Mouse (Mus musculus) myocyte (in vitro differentiated cells): ENCODE results near the gene Adcy10. TPM values are rescaled to one million over a fixed set of nuclear protein-coding genes. Genes with fewer than 3 reads are reported as not detected.

Experiments used
- H3K27me3 ChIP-seq: one replicate; pipeline ENCODE4 v1.6.1; 2011; ENCODE audit not compliant: control insufficient read depth, insufficient read depth, insufficient read length
- H3K36me3 ChIP-seq: one replicate; pipeline ENCODE4 v1.6.1; 2011; ENCODE audit not compliant: control insufficient read depth, insufficient read depth
- H3K4me2 ChIP-seq: one replicate; pipeline ENCODE4 v1.6.1; 2011; ENCODE audit warnings: low read depth, control low read depth
- H3K4me3 ChIP-seq: one replicate; pipeline ENCODE4 v1.5.1; 2011; ENCODE audit warnings: mild to moderate bottlenecking, control low read depth, moderate library complexity
- H3K79me2 ChIP-seq: one replicate; pipeline ENCODE4 v1.6.1; 2011; ENCODE audit not compliant: control insufficient read depth, insufficient read depth
- H3ac ChIP-seq: one replicate; pipeline ENCODE4 v1.6.1; 2011; ENCODE audit not compliant: control insufficient read depth, insufficient read length
- CEBPB ChIP-seq: IDR thresholded peaks from 2 replicates; pipeline ENCODE4 v1.6.1; 2011; ENCODE audit warnings: mild to moderate bottlenecking, moderate library complexity; ENCODE audit not compliant: poor library complexity, insufficient read depth, severe bottlenecking
- E2F4 ChIP-seq: IDR thresholded peaks from one replicate; pipeline ENCODE4 v1.6.1; 2011; ENCODE audit warnings: mild to moderate bottlenecking, control low read depth, moderate library complexity; ENCODE audit not compliant: insufficient read depth
- MAX ChIP-seq: IDR thresholded peaks from one replicate; pipeline ENCODE4 v1.6.1; 2011; ENCODE audit warnings: low read depth, mild to moderate bottlenecking, control low read depth
- MYOD1 ChIP-seq, 3 experiments: IDR thresholded peaks; one replicate each; pipeline ENCODE4 v1.6.1; 2011; ENCODE audit warnings: control low read depth in 2 of 3, low read depth in 2 of 3, mild to moderate bottlenecking in 2 of 3, moderate library complexity in 1 of 3; ENCODE audit not compliant: insufficient read length in 2 of 3, control insufficient read depth in 1 of 3
- MYOG ChIP-seq, 3 experiments: IDR thresholded peaks; one replicate each; pipeline ENCODE4 v1.6.1; 2011; ENCODE audit warnings: control low read depth in 2 of 3, low read depth in 2 of 3, mild to moderate bottlenecking in 2 of 3; ENCODE audit not compliant: insufficient read length in 2 of 3, control insufficient read depth in 1 of 3, insufficient read depth in 1 of 3
- POLR2A ChIP-seq: IDR thresholded peaks from one replicate; pipeline ENCODE4 v1.6.1; 2011; ENCODE audit warnings: low read depth, mild to moderate bottlenecking, control low read depth, moderate library complexity; ENCODE audit not compliant: insufficient read length
- POLR2AphosphoS2 ChIP-seq: IDR thresholded peaks from one replicate; pipeline ENCODE4 v1.6.1; 2011; ENCODE audit warnings: low read depth, control low read depth; ENCODE audit not compliant: insufficient read length
- REST ChIP-seq: IDR thresholded peaks from one replicate; pipeline ENCODE4 v1.6.1; 2011; ENCODE audit warnings: mild to moderate bottlenecking, control low read depth, moderate library complexity; ENCODE audit not compliant: insufficient read depth, insufficient read length
- SRF ChIP-seq: IDR thresholded peaks from one replicate; pipeline ENCODE4 v1.6.1; 2011; ENCODE audit warnings: low read depth; ENCODE audit not compliant: control insufficient read depth, insufficient read length
- TCF12 ChIP-seq: IDR thresholded peaks from one replicate; pipeline ENCODE4 v1.6.1; 2011; ENCODE audit warnings: mild to moderate bottlenecking, control low read depth; ENCODE audit not compliant: poor library complexity, insufficient read depth, severe bottlenecking
- TCF3 ChIP-seq: IDR thresholded peaks from one replicate; pipeline ENCODE4 v1.6.1; 2011; ENCODE audit warnings: low read depth, control low read depth; ENCODE audit not compliant: insufficient read length
- USF1 ChIP-seq: IDR thresholded peaks from one replicate; pipeline ENCODE4 v1.6.1; 2011; ENCODE audit warnings: low read depth, mild to moderate bottlenecking, control low read depth, moderate library complexity
- polyA plus RNA-seq: library from polyadenylated mRNA; unstranded; fragments of >200 nt; fragmentation: generic; extraction: Trizol; gene quantifications from one replicate; pipeline ENCODE4 v1.2.1, GENCODE M21; 2012; ENCODE audit warnings: missing spikeins

Adcy10 gene
- not detected for polyA plus RNA-seq

GRCm38 (mm10) chr1:165484688-165485233 is at the start of gene Adcy10:
TSS of gene Adcy10 (plus strand) at chr1:165485183.
- Histone ChIP-seq H3K4me3 (no peak within 1 kb of the TSS), H3K4me2 (no peak within 1 kb of the TSS), H3ac (no peak within 1 kb of the TSS), H3K36me3 (peaks cover 14% of the 10 kb centered on the region), H3K79me2 (no peaks in the 10 kb centered on the region), H3K27me3 (no peaks in the 10 kb centered on the region)
- no peak for TF ChIP-seq TCF12
- no peak for TF ChIP-seq REST
- TF ChIP-seq TCF3: no peak
- no peak for TF ChIP-seq USF1
- TF ChIP-seq E2F4: no peak
- TF ChIP-seq MYOG (IDR thresholded peaks at IDR 0.05; ENCODE audit: control insufficient read depth in 1 of 3, insufficient read depth in 1 of 3, insufficient read length in 2 of 3, low read depth in 2 of 3): no peak
- no peak for TF ChIP-seq CEBPB
- no peak for TF ChIP-seq POLR2AphosphoS2
- TF ChIP-seq SRF: no peak
- no peak for TF ChIP-seq POLR2A
- TF ChIP-seq MAX: no peak
- TF ChIP-seq MYOD1 (IDR thresholded peaks at IDR 0.05; ENCODE audit: control insufficient read depth in 1 of 3, insufficient read length in 2 of 3, low read depth in 2 of 3): no peak

- no peak overlapping the region for H3ac ChIP-seq
- no peaks in the 10 kb centered on the region for H3K36me3 ChIP-seq
- no peaks in the 10 kb centered on the region for H3K27me3 ChIP-seq
- TF ChIP-seq USF1 (no peak), MAX (no peak)
- peak overlapping the region; percentile 37 for H3K4me2 ChIP-seq
- peaks cover 41% of the 10 kb centered on the region for H3K79me2 ChIP-seq
- no peak overlapping the region for H3K4me3 ChIP-seq
These were observed 46.5 kb upstream of the Adcy10 start for GRCm38 (mm10) chr1:165438289-165439021.

GRCm38 (mm10) chr1:165440788-165441187 is 44.2 kb upstream of the Adcy10 start:
- Histone ChIP-seq H3K27me3 (no peaks in the 10 kb centered on the region), H3K79me2 (peaks cover 37% of the 10 kb centered on the region), H3ac (no peak overlapping the region), H3K4me3 (no peak overlapping the region), H3K4me2 (no peak overlapping the region), H3K36me3 (no peaks in the 10 kb centered on the region)
- TF ChIP-seq TCF3: no peak
- no peak for TF ChIP-seq USF1
- no peak for TF ChIP-seq MAX
- no peak for TF ChIP-seq CEBPB
- TF ChIP-seq MYOG (IDR thresholded peaks at IDR 0.05; ENCODE audit: control insufficient read depth in 1 of 3, insufficient read depth in 1 of 3, insufficient read length in 2 of 3, low read depth in 2 of 3): no peak
- TF ChIP-seq REST: no peak
- no peak for TF ChIP-seq MYOD1 (IDR thresholded peaks at IDR 0.05; ENCODE audit: control insufficient read depth in 1 of 3, insufficient read length in 2 of 3, low read depth in 2 of 3)
- TF ChIP-seq SRF: no peak

- Histone ChIP-seq H3K79me2 (peaks cover 36% of the 10 kb centered on the region), H3K4me2 (no peak overlapping the region), H3K36me3 (no peaks in the 10 kb centered on the region), H3ac (no peak overlapping the region), H3K27me3 (no peaks in the 10 kb centered on the region), H3K4me3 (no peak overlapping the region)
- TF ChIP-seq MYOD1 (IDR thresholded peaks at IDR 0.05; ENCODE audit: control insufficient read depth in 1 of 3, insufficient read length in 2 of 3, low read depth in 2 of 3) (no peak), MAX (no peak), MYOG (IDR thresholded peaks at IDR 0.05; ENCODE audit: control insufficient read depth in 1 of 3, insufficient read depth in 1 of 3, insufficient read length in 2 of 3, low read depth in 2 of 3) (no peak), TCF12 (no peak), POLR2AphosphoS2 (no peak), REST (no peak), POLR2A (no peak), USF1 (no peak), E2F4 (no peak), TCF3 (no peak), CEBPB (no peak), SRF (no peak)
These were observed 43.8 kb upstream of the Adcy10 start for GRCm38 (mm10) chr1:165441201-165441600.

GRCm38 (mm10) chr1:165441719-165442118 is 43.3 kb upstream of the Adcy10 start:
- Histone ChIP-seq H3K4me3 (no peak overlapping the region), H3K27me3 (no peaks in the 10 kb centered on the region), H3K79me2 (peaks cover 31% of the 10 kb centered on the region), H3K4me2 (no peak overlapping the region), H3K36me3 (no peaks in the 10 kb centered on the region), H3ac (no peak overlapping the region)
- TF ChIP-seq MYOD1 (IDR thresholded peaks at IDR 0.05; ENCODE audit: control insufficient read depth in 1 of 3, insufficient read length in 2 of 3, low read depth in 2 of 3) (no peak), REST (no peak), TCF12 (no peak), CEBPB (no peak), USF1 (no peak), SRF (no peak), POLR2A (no peak), TCF3 (no peak), MYOG (IDR thresholded peaks at IDR 0.05; ENCODE audit: control insufficient read depth in 1 of 3, insufficient read depth in 1 of 3, insufficient read length in 2 of 3, low read depth in 2 of 3) (no peak)
